7 mouse cellular contexts compared by ENCODE assay signal in genomic region chr2:37815676-37816075, GRCm38 (mm10). TPM values are rescaled to one million over a fixed set of nuclear protein-coding genes. Genes with fewer than 3 reads are reported as not detected.
DNase-seq lines count a peak whose midpoint lies in the region; ATAC-seq and TF ChIP-seq lines count a peak whose summit lies in the region.

No protein-coding gene starts in this region.

- H3K4me3 ChIP-seq in G1E (ENCODE audit: low read depth, low read length), result no peak overlapping the region
- H3K4me3 ChIP-seq in embryonic facial prominence, embryonic 10.5 days, result no peak overlapping the region

- H3K36me3 ChIP-seq in G1E (replicated peaks), result peaks cover 87% of the 10 kb centered on the region
- H3K36me3 ChIP-seq in embryonic facial prominence, embryonic 10.5 days (replicated peaks), result peaks cover 5% of the 10 kb centered on the region; the same call in 1 of the 2 replicates

- DNase-seq in G1E (ENCODE audit: low spot score), result peak; percentile 52
- peak; percentile 88 for DNase-seq in adrenal gland, postnatal 10 days
- peak; percentile 83 for DNase-seq in embryonic facial prominence, embryonic 10.5 days (ENCODE audit: low spot score)
- peak; percentile 87 to 88 for DNase-seq in layer of hippocampus, postnatal 10 days (ENCODE audit: low spot score in 2 of 2)
- peak; percentile 87 for DNase-seq in lung, postnatal 36 days
- peak; percentile 78 for DNase-seq in right cerebral cortex, postnatal 14 days

- H3K27ac ChIP-seq in embryonic facial prominence, embryonic 10.5 days (replicated peaks), result no peak overlapping the region

- ATAC-seq in G1E (ENCODE audit: extremely low read depth, insufficient number of reproducible peaks, low FRiP score, poor library complexity, severe bottlenecking), result no peak
- peak; percentile 66 to 76 for ATAC-seq in hematopoietic stem cell, adult 5-6 weeks (replicated peaks in 1 of 2; ENCODE audit: insufficient read depth in 1 of 2, low FRiP score in 2 of 2, low TSS enrichment in 1 of 2, low read depth in 1 of 2, poor library complexity in 2 of 2, severe bottlenecking in 2 of 2)

- no peaks in the 10 kb centered on the region for H3K9me3 ChIP-seq in G1E (replicated peaks)
- no peaks in the 10 kb centered on the region for H3K9me3 ChIP-seq in embryonic facial prominence, embryonic 10.5 days

- H3K27me3 ChIP-seq in G1E (ENCODE audit: insufficient read depth, low read length), result no peaks in the 10 kb centered on the region
- H3K27me3 ChIP-seq in embryonic facial prominence, embryonic 10.5 days (replicated peaks; ENCODE audit: low read depth, poor library complexity, severe bottlenecking), result peaks cover 9% of the 10 kb centered on the region; the same call in 1 of the 2 replicates

- H3K4me1 ChIP-seq in G1E (ENCODE audit: insufficient read depth, low read depth, low read length), result no peaks in the 10 kb centered on the region
- peaks cover 29% of the 10 kb centered on the region for H3K4me1 ChIP-seq in embryonic facial prominence, embryonic 10.5 days

- TF ChIP-seq CTCF in G1E (IDR thresholded peaks at IDR 0.05; ENCODE audit: low read depth, low read length), result peak; percentile 98

- WGBS in embryonic facial prominence, embryonic 10.5 days, result 8% methylated on average over 3 of the region's 3 CpGs

RNA-seq across cellular contexts. Expression of gene Crb2, which starts 39.6 kb away (rescaled TPM):
- total RNA-seq in G1E (2014; fragmentation: Nextera tagmentation), result not detected in 2 replicates
- 0.05 and 0.06 TPM in 2 replicates for total RNA-seq in G1E (2017)
- not detected in 2 replicates for polyA plus RNA-seq in G1E (2012)
- under 1 TPM; 0.66 to 0.76 TPM for total RNA-seq in adrenal gland, postnatal 10 days (2021)
- 7.3 and 11.9 TPM in 2 replicates for polyA plus RNA-seq in embryonic facial prominence, embryonic 10.5 days (2016; fragmentation: Nextera tagmentation; extraction: Ambion mirVana)
- total RNA-seq in hematopoietic stem cell, adult 5-6 weeks (2017), result not detected in 2 replicates
- 1 to 10 TPM; 6.8 to 7.7 TPM for total RNA-seq in layer of hippocampus, postnatal 10 days (2021)
